Mouse (Mus musculus) heart, postnatal 0 days (tissue): ENCODE measurements at regions not wholly inside any gene's neighbourhood (a gene's known extent, or its start where the extent isn't known, plus 50 kb on each side); places are given as distances from the start of the nearest gene placed in this dataset.

ENCODE experiments used
- ATAC-seq: fragments of 200-750 bp; cut with Nextera tagmentation; 2 replicates; pipeline ENCODE4 v1.8.0; 2017; ENCODE audit warnings: low read depth, moderate number of reproducible peaks, moderate library complexity; ENCODE audit not compliant: insufficient read depth
- DNase-seq: peaks from one replicate; pipeline ENCODE4 v3.0.0-alpha.2; 2016; ENCODE audit warnings: low spot score
- H3K27ac ChIP-seq: fragments of 300-500 bp; sonication (generic); 2 replicates; pipeline ENCODE4 v1.5.1; 2014; ENCODE audit warnings: low read depth, mild to moderate bottlenecking
- H3K27me3 ChIP-seq: fragments of 300-500 bp; sonication (generic); 2 replicates; pipeline ENCODE4 v1.6.1; 2014; ENCODE audit warnings: low read length, mixed read lengths; ENCODE audit not compliant: control insufficient read depth, insufficient read depth
- H3K36me3 ChIP-seq: fragments of 300-500 bp; sonication (generic); replicated peaks from 2 replicates; pipeline ENCODE4 v1.6.1; 2014; ENCODE audit warnings: low read length, mixed read lengths; ENCODE audit not compliant: control insufficient read depth, insufficient read depth
- H3K4me1 ChIP-seq: fragments of 300-500 bp; sonication (generic); 2 replicates; pipeline ENCODE4 v1.6.1; 2014; ENCODE audit warnings: antibody characterized with exemption; ENCODE audit not compliant: control insufficient read depth, insufficient read depth
- H3K4me2 ChIP-seq: fragments of 300-500 bp; sonication (generic); 2 replicates; pipeline ENCODE4 v1.6.1; 2014; ENCODE audit warnings: low read depth, mild to moderate bottlenecking, low read length, moderate library complexity
- H3K4me3 ChIP-seq: fragments of 300-500 bp; sonication (generic); 2 replicates; pipeline ENCODE4 v1.5.1; 2014; ENCODE audit warnings: low read depth, low read length
- H3K9ac ChIP-seq: fragments of 300-500 bp; sonication (generic); replicated peaks from 2 replicates; pipeline ENCODE4 v1.6.1; 2014; ENCODE audit warnings: low read depth, low read length, mixed read lengths
- H3K9me3 ChIP-seq: fragments of 300-500 bp; sonication (generic); replicated peaks from 2 replicates; pipeline ENCODE4 v1.6.1; 2016; ENCODE audit warnings: low read length; ENCODE audit not compliant: control insufficient read depth
- CTCF ChIP-seq: IDR thresholded peaks from 2 replicates; pipeline ENCODE4 v1.5.1; 2016; ENCODE audit warnings: antibody characterized with exemption, control low read depth, low read depth
- EP300 ChIP-seq: IDR thresholded peaks from 2 replicates; pipeline ENCODE4 v1.6.1; 2016; ENCODE audit warnings: antibody characterized with exemption, low read depth
- WGBS: fragments of 180-500 bp; shearing (Covaris S2); extraction: QIAGEN DNeasy Blood & Tissue Kit; methylation state at CpG from one replicate; pipeline ENCODE4 v1.1.7; 2014; 5-methylcytosine and 5-hydroxymethylcytosine counted together

GRCm38 (mm10) chr6:73372901-73373300, 96.6 kb downstream of the 4931417E11Rik start:
- H3K4me3 ChIP-seq: no peak overlapping the region
- H3K9me3 ChIP-seq: no peaks in the 10 kb centered on the region
- no peak overlapping the region for H3K9ac ChIP-seq
- no peak for DNase-seq
- 73% methylated on average over 5 of the region's 5 CpGs for WGBS
- TF ChIP-seq CTCF: no peak
- TF ChIP-seq EP300: no peak
- no peaks in the 10 kb centered on the region for H3K36me3 ChIP-seq
- H3K4me2 ChIP-seq: no peak overlapping the region
- no peak for ATAC-seq
- no peaks in the 10 kb centered on the region for H3K27me3 ChIP-seq
- H3K4me1 ChIP-seq: no peaks in the 10 kb centered on the region
- H3K27ac ChIP-seq: no peak overlapping the region

DNA sequence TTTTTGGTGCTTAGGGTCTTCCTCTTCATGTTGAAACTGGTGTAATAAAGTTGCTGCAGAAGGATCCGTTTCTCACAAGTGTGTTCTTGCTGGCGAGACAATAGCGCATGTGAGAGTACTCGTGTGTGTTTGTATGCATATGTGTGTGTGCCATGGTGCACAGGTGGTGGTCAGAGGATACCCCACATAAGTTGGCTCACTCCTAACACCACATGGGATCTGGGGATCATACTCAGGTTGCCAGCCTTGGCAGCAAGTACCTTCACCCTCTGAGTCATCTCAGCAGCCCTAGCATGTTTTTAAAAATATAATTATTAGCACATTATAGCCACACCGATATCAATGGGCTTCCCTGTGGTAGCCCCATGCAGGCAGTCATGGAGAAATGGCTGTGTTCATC, 97.6 kb downstream of the 4931417E11Rik start:
- no peaks in the 10 kb centered on the region for H3K36me3 ChIP-seq
- DNase-seq (no peak), ATAC-seq (no peak)
- H3K4me3 ChIP-seq: no peak overlapping the region
- no peaks in the 10 kb centered on the region for H3K4me1 ChIP-seq
- H3K9ac ChIP-seq: no peak overlapping the region
- H3K27me3 ChIP-seq: no peaks in the 10 kb centered on the region
- no peak overlapping the region for H3K4me2 ChIP-seq
- H3K9me3 ChIP-seq: no peaks in the 10 kb centered on the region
- H3K27ac ChIP-seq: no peak overlapping the region
- no peak for TF ChIP-seq CTCF
- no peak for TF ChIP-seq EP300
- 82% methylated on average over 5 of the region's 5 CpGs for WGBS

GRCm38 (mm10) chr6:73370901-73371300, 98.6 kb downstream of the 4931417E11Rik start:
- WGBS: 80% methylated on average over 4 of the region's 4 CpGs
- no peaks in the 10 kb centered on the region for H3K9me3 ChIP-seq
- no peaks in the 10 kb centered on the region for H3K4me1 ChIP-seq
- H3K4me3 ChIP-seq: no peak overlapping the region
- TF ChIP-seq CTCF (no peak), EP300 (no peak)
- no peak for DNase-seq
- H3K9ac ChIP-seq: no peak overlapping the region
- H3K4me2 ChIP-seq: no peak overlapping the region
- H3K27me3 ChIP-seq: no peaks in the 10 kb centered on the region
- H3K27ac ChIP-seq: no peak overlapping the region
- ATAC-seq: no peak
- no peaks in the 10 kb centered on the region for H3K36me3 ChIP-seq

DNA sequence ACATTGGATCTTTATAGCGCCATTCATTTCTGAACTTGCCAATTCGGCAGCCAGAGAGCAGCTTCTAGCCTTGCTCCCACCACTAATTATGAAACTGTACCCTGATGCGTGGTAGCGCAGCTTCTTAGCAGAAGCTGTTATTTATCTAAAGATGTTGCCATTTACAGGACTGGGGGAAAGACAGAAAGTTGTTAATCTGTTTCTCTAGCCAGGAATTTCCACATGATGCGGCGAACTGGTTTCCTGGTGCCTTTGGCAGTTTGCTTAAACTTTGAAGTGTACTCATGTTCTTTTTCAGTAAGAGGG, 100.7 kb downstream of the 4931417E11Rik start:
- Histone ChIP-seq H3K4me2 (peak overlapping the region; percentile 14), H3K27ac (no peak overlapping the region), H3K4me1 (no peaks in the 10 kb centered on the region), H3K36me3 (no peaks in the 10 kb centered on the region), H3K9ac (no peak overlapping the region), H3K27me3 (no peaks in the 10 kb centered on the region), H3K4me3 (no peak overlapping the region), H3K9me3 (no peaks in the 10 kb centered on the region)
- TF ChIP-seq EP300 (no peak), CTCF (no peak)
- DNase-seq (no peak), ATAC-seq (no peak)
- WGBS: 17% methylated on average over 6 of the region's 6 CpGs

GRCm38 (mm10) chr6:73368047-73368835, 101.2 kb downstream of the 4931417E11Rik start:
- H3K4me3 ChIP-seq: 0 out of 2 replicates have a peak overlapping the region, but pooled peaks have one; percentile 13
- H3K36me3 ChIP-seq: no peaks in the 10 kb centered on the region
- ATAC-seq (no peak), DNase-seq (no peak)
- H3K9ac ChIP-seq: no peak overlapping the region; the same call in 1 of the 2 replicates
- H3K4me2 ChIP-seq: peak overlapping the region; percentile 14
- WGBS: 7% methylated on average over 21 of the region's 21 CpGs
- no peak overlapping the region for H3K27ac ChIP-seq
- H3K27me3 ChIP-seq: no peaks in the 10 kb centered on the region
- no peaks in the 10 kb centered on the region for H3K9me3 ChIP-seq
- TF ChIP-seq EP300: no peak
- no peak for TF ChIP-seq CTCF
- H3K4me1 ChIP-seq: no peaks in the 10 kb centered on the region

- Histone ChIP-seq H3K27ac (no peak overlapping the region), H3K4me1 (no peaks in the 10 kb centered on the region), H3K27me3 (no peaks in the 10 kb centered on the region), H3K4me2 (peak overlapping the region; percentile 14; the same call in 1 of the 2 replicates), H3K4me3 (no peak overlapping the region), H3K9me3 (no peaks in the 10 kb centered on the region), H3K9ac (no peak overlapping the region), H3K36me3 (no peaks in the 10 kb centered on the region)
- ATAC-seq (no peak), DNase-seq (peak; percentile 71)
- TF ChIP-seq CTCF (peak; percentile 96), EP300 (no peak)
- 3% methylated on average over 5 of the region's 5 CpGs for WGBS
Measured at GRCm38 (mm10) chr6:73367616-73368015, 101.9 kb downstream of the 4931417E11Rik start.
